Mouse (Mus musculus) gastrocnemius, postnatal 25 days (tissue): ENCODE measurements around the gene Zfp85. TPM values are rescaled to one million over a fixed set of nuclear protein-coding genes. Genes with fewer than 3 reads are reported as not detected.
"Not testable (repeated sequence)": the region's sequence is repeated elsewhere in the genome, so short reads cannot be mapped to it uniquely, and the experiment has no call there.

Experiments
- DNase-seq: peaks from one replicate; pipeline ENCODE4 v3.0.0; 2022
- long read RNA-seq, 2 experiments: library from polyadenylated mRNA; stranded (forward); transcript quantifications; one replicate each; pipeline ENCODE4 v2.0.0; 2021
- total RNA-seq, 2 experiments: library from RNA; stranded (reverse); gene quantifications; 1 replicate in 1 of 2; 2 replicates in 1 of 2; pipeline ENCODE4 v1.2.3; 2021

The Zfp85 gene
- total RNA-seq, result 1 to 10 TPM; 1.9 to 2.3 TPM
- long read RNA-seq, experiment 1, partial matches to known transcripts, result 0 of 2 reads
- long read RNA-seq, experiment 1, other reads (novel, unspliced or antisense), result 2 of 2 reads
- long read RNA-seq, experiment 2, partial matches to known transcripts, result 0 of 8 reads
- long read RNA-seq, experiment 2, other reads (novel, unspliced or antisense), result 5 of 8 reads

GRCm38 (mm10) chr13:67754333-67755306, at the start of gene Zfp85:
TSS of gene Zfp85 (minus strand) at chr13:67755228.
- peak; percentile 54 for DNase-seq

- not testable (repeated sequence) for DNase-seq
These were observed 44.1 kb upstream of the Zfp85 start for GRCm38 (mm10) chr13:67799151-67799550.

GRCm38 (mm10) chr13:67798618-67799017, 43.6 kb upstream of the Zfp85 start:
- no peak for DNase-seq

GRCm38 (mm10) chr13:67791921-67792455, 37.0 kb upstream of the Zfp85 start:
- no peak for DNase-seq

GRCm38 (mm10) chr13:67779265-67780221, 24.5 kb upstream of the Zfp85 start, which contains the start of gene Zfp493:
TSS of gene Zfp493 (plus strand) at chr13:67779693.
- peak; percentile 65 for DNase-seq

GRCm38 (mm10) chr13:67763031-67763768, 8.2 kb upstream of the Zfp85 start:
- DNase-seq, result no peak

GRCm38 (mm10) chr13:67759966-67760365, 4.9 kb upstream of the Zfp85 start:
- DNase-seq, result no peak

DNA sequence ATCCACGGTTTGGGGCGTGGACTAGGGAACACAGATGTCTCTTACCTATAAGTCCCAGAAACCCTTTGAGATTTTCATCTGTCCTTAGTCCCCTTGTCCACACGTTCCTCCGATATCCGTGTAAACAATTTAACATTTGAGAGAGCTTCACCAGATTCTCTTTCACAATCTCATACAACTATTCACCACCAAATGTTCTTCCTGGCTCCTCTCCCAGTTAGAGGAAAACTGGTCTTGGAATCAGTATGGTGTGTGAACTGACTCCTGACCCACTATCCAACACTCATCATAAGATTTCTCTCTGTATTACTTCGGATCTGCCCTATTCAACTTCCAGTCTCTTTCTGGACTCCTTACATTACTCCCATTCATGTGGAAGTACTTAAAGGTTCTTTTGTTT, 733 bp upstream of the Zfp85 start:
- DNase-seq, result no peak

GRCm38 (mm10) chr13:67743896-67744295, 11.1 kb downstream of the Zfp85 start:
- no peak for DNase-seq

- DNase-seq, result no peak
These were observed 12.1 kb downstream of the Zfp85 start for GRCm38 (mm10) chr13:67742941-67743340.

DNA sequence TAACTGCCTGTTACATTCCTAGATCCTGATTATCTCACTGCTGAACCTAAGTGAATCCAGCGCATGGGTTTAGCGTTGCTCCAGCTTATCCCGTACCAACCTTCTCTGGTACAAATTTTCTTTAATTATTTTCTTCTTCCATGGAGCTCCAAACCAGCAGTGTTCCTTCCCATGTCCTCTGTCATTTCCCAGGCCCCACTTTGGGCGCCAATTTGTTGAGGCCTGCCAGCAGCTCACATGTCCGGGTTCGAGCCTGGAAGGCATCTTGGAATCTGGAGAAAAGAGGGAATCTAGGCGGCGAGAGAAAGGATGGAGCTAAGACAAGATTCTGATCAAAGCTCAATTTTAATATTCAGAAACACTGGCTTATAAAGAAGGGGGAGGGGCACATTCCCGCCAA, 20.6 kb downstream of the Zfp85 start:
- not testable (repeated sequence) for DNase-seq

DNA sequence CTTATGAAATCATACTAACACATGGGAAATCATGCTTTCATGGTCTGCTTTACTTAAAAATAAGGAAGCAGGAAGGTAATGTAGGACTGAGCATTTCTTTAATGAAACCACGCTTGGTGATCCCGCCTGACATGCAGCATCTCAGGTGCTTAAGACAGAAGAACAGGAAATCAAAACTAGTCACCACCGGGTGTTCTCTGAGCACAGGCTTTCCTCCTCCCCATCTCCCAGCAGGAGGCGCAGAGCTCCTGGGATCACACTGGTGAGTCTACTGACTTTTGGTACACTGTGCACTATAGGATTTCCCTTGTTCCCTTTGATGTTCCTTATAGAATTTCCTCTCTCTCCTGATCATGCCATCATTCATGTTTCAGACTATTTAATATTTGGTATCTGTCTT, 25.6 kb downstream of the Zfp85 start:
- DNase-seq, result not testable (repeated sequence)

DNA sequence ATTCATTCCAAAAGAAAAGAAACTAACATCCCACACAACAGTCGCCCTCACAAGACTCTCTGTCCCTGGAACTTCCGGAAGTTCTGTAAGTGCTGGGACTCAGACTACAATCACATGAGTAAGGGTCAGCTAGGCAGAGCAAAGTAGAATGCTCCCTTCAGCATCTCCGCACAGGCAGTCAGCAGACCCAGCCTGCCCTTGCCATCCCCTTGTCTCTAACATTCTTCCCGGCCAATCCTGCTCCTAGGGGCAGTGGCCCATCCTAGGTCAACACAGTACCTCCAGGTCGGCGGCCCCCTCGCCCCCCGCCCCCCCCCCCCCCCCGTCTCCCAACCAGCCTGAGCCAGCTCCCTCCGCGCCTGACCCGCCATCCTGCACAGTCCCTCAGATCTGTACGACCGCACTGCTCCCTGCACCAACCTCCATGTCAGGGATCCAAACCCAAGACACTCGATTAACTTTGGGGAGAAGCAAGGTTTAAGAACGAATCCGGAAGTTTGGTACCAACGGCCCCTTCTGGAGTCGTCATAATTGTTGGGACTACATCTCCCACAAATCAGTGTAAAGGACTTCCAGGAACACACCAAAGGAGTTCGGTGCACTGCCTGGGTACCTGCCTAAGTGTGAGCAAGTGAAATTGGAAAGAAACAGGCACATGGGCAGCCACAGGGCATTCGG, 26.2 kb downstream of the Zfp85 start, which contains the start of gene Zfp65:
Gene Zfp65, minus strand, starts transcription at position 533 of the 678 bp plus-strand sequence.
- peak; percentile 42 for DNase-seq

GRCm38 (mm10) chr13:67728106-67728505, 26.9 kb downstream of the Zfp85 start:
- DNase-seq, result no peak

DNA sequence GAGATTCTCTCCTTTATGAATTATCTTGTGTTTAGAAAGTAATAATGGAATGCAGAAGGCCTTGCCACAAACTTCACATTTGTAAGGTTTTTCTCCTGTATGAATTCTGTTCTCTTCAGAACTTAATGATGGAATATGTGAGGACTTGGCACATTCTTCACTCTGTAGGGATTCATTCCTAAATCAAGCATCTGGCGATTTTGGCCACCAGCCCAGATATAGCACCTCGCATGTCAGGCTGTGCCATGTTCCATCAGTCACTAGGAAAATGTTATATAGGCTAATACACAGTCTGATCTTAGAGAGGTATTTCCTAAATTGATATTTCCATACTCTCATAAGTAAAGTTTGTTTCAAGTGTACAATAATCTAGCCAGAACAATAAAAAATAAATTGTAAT, 29.7 kb downstream of the Zfp85 start:
- not testable (repeated sequence) for DNase-seq

- peak; percentile 81 for DNase-seq
These were observed 31.1 kb downstream of the Zfp85 start for GRCm38 (mm10) chr13:67723848-67724479.
